Mouse (Mus musculus) MEL (cell line): ENCODE results near the gene Il4ra.

Experiments
- BHLHE40 ChIP-seq: IDR thresholded peaks from 2 replicates; pipeline ENCODE4 v1.6.1; 2012; ENCODE audit warnings: low read depth, mild to moderate bottlenecking, inconsistent platforms, low read length, improper control_type of control experiment, borderline replicate concordance
- CHD1 ChIP-seq: IDR thresholded peaks from 2 replicates; pipeline ENCODE4 v1.6.1; 2012; ENCODE audit warnings: low read depth, mild to moderate bottlenecking, inconsistent platforms, low read length, improper control_type of control experiment
- CTCF ChIP-seq, 3 experiments: IDR thresholded peaks in 2 of 3; conservative IDR thresholded peaks in 1 of 3; 2 replicates each; pipeline ENCODE4 v1.5.1; 2011 to 2012; ENCODE audit warnings: low read length in 3 of 3, low read depth in 2 of 3, mild to moderate bottlenecking in 2 of 3, improper control_type of control experiment in 1 of 3, inconsistent platforms in 1 of 3, mixed read lengths in 1 of 3, moderate library complexity in 1 of 3; ENCODE audit not compliant: control insufficient read depth in 1 of 3, insufficient read depth in 1 of 3, poor library complexity in 1 of 3, severe bottlenecking in 1 of 3
- EP300 ChIP-seq, 2 experiments: IDR thresholded peaks; 2 replicates each; pipeline ENCODE4 v1.6.1; 2011; ENCODE audit warnings: improper control_type of control experiment in 2 of 2, low read length in 2 of 2, low read depth in 1 of 2, mild to moderate bottlenecking in 1 of 2
- ETS1 ChIP-seq: IDR thresholded peaks from 2 replicates; pipeline ENCODE4 v1.6.1; 2012; ENCODE audit warnings: low read depth, mild to moderate bottlenecking, inconsistent platforms, low read length, improper control_type of control experiment, moderate library complexity
- GATA1 ChIP-seq: IDR thresholded peaks from 2 replicates; pipeline ENCODE4 v1.6.1; 2011; ENCODE audit warnings: low read depth, low read length, improper control_type of control experiment
- JUND ChIP-seq: IDR thresholded peaks from 2 replicates; pipeline ENCODE4 v1.6.1; 2011; ENCODE audit warnings: low read depth, mild to moderate bottlenecking, improper control_type of control experiment, low read length
- POLR2A ChIP-seq, 2 experiments: IDR thresholded peaks; 2 replicates each; pipeline ENCODE4 v1.6.1; 2011 to 2012; ENCODE audit warnings: low read length in 2 of 2, mild to moderate bottlenecking in 2 of 2, control low read depth in 1 of 2, improper control_type of control experiment in 1 of 2, low read depth in 1 of 2, moderate library complexity in 1 of 2; ENCODE audit not compliant: control insufficient read depth in 1 of 2, insufficient read depth in 1 of 2, poor library complexity in 1 of 2
- RCOR1 ChIP-seq: IDR thresholded peaks from 2 replicates; pipeline ENCODE4 v1.6.1; 2012; ENCODE audit warnings: low read depth, mild to moderate bottlenecking, inconsistent platforms, low read length, improper control_type of control experiment
- SIN3A ChIP-seq: IDR thresholded peaks from 2 replicates; pipeline ENCODE4 v1.6.1; 2012; ENCODE audit warnings: low read length, improper control_type of control experiment, inconsistent platforms
- TBP ChIP-seq: IDR thresholded peaks from 2 replicates; pipeline ENCODE4 v1.8.0; 2011; ENCODE audit warnings: low read depth, low read length, improper control_type of control experiment
- USF2 ChIP-seq, 2 experiments: IDR thresholded peaks; 2 replicates each; pipeline ENCODE4 v1.6.1; 2011 to 2012; ENCODE audit warnings: improper control_type of control experiment in 2 of 2, low read length in 2 of 2, borderline replicate concordance in 1 of 2, inconsistent platforms in 1 of 2, low read depth in 1 of 2, mild to moderate bottlenecking in 1 of 2; ENCODE audit not compliant: insufficient read depth in 1 of 2

GRCm38 (mm10) chr7:125601280-125601670 is 49.4 kb downstream of the Il4ra start:
- no peak for TF ChIP-seq POLR2A (IDR thresholded peaks at IDR 0.05; ENCODE audit: control insufficient read depth in 1 of 2, insufficient read depth in 1 of 2, low read depth in 1 of 2, low read length in 2 of 2, poor library complexity in 1 of 2)
- TF ChIP-seq CTCF (IDR thresholded peaks at IDR 0.05 in 2 of 3, conservative IDR thresholded peaks at IDR 0.05 in 1 of 3; ENCODE audit: control insufficient read depth in 1 of 3, insufficient read depth in 1 of 3, low read depth in 2 of 3, low read length in 3 of 3, poor library complexity in 1 of 3, severe bottlenecking in 1 of 3), result no peak
- no peak for TF ChIP-seq SIN3A
- no peak for TF ChIP-seq TBP
- no peak for TF ChIP-seq EP300 (IDR thresholded peaks at IDR 0.05; ENCODE audit: low read depth in 1 of 2, low read length in 2 of 2)
- TF ChIP-seq BHLHE40, result no peak
- no peak for TF ChIP-seq USF2 (IDR thresholded peaks at IDR 0.05; ENCODE audit: borderline replicate concordance in 1 of 2, insufficient read depth in 1 of 2, low read depth in 1 of 2, low read length in 2 of 2)
- no peak for TF ChIP-seq CHD1
- no peak for TF ChIP-seq RCOR1
- no peak for TF ChIP-seq JUND
- no peak for TF ChIP-seq ETS1
- TF ChIP-seq GATA1, result no peak
